Mouse (Mus musculus) heart, adult 9 months (tissue): Measurements from ENCODE around the gene Lexm.
A peak's percentile ranks its signal among the peaks of the same experiment; 100 is the strongest.

ENCODE experiments used
- DNase-seq, 2 experiments: peaks; one replicate each; pipeline ENCODE4 v3.0.0; 2022; ENCODE audit warnings: low spot score in 2 of 2

The Lexm gene

DNA sequence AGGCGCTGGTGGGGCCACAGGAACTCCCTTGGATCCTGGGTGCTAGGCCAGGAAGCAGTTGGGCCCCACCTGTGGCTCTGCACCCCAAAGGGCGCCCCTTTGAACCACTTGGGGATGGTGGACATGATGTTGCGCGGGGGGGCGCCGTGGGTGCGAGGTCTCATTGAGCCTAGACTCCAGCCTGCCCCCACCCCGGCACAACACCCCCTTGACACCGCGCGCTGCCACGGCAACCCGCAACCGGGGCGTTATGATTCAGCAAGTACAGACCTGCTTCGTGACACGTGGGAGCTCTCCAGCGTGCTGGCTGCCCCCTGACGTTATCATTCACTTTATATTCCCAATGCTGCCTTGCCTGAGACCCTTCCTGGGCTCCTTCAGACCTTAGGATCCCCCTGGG, at the start of gene Lexm:
Lexm (minus strand) TSS at position 186 of the 400 bp plus-strand sequence.
- DNase-seq: no peak

DNA sequence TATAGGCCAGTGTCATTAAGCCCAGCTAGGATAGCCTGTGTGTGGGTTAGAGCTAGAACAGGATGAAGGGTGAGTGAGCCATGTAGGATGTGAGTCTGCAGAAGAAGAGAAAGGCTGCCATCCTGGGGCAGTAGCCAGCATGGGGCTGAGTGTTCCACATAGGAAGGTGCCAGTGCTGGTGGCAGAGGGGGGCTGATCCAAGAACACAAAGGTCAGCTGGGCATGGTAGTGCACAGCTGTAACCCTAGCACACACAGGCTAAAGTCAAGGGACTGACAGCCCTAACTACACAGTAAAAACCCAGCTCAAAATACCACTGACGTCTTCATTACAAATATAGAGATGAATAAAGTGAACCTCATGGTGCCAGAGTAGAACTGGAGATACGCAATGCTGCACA, 49.5 kb upstream of the Lexm start:
- no peak for DNase-seq

DNA sequence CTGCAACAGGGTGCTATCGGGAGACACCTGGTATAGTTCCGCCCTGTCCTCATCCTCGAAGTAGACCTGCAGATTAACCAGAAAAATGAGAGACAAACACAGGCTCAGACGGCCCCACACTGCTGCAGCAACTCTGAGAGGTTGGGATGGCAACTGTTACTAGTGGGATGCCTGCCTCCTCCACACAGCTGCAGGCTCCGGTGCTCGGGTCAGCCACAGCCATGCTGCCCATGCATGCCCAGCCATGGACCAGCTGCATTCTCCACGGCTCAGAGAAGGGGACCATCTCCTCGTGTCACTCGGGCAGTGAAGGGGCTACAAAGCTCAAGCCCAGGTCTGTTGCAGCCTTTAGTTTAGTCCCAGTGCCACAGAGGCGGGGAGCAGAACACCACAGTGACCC, 48.6 kb upstream of the Lexm start:
- DNase-seq: no peak

DNA sequence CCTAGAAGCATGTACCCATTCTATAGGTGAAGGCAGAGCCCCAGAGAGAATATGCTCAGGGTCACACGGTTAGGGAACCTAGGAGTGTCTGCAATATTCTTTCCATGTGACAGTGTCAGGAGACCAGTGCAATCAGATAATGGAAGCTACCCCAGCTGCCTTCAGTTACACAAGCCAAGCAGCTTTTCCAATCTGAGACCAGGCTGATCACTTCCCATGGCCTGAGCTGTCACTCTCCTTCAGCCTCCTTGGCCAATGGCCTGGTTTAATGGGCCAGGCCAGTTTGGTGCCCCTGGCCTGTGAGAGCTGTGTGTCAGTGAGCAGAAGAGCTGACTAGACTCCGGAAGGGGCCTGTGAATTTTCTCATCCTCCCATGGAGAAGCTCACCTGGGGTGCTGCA, 48.2 kb upstream of the Lexm start:
- no peak for DNase-seq

DNA sequence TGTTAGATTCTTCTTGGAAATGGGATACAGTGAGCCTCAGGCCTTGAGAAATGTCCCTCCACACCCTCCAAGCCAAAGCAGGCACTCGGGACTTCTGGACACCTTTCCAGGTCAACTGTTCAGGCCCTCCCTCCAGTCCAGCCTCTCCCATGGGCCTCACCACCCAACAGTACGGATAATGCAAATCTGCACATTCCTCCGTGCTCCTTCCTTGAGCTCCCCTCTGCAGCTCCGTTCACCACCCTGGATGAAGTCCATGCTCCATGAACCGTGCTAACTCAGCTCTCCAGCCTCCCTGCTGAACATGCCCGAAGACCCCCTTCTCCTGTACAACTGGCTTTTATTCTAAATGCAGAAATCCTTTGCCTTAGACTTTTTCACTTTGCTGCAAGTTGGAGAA, 47.7 kb upstream of the Lexm start:
- DNase-seq: no peak

DNA sequence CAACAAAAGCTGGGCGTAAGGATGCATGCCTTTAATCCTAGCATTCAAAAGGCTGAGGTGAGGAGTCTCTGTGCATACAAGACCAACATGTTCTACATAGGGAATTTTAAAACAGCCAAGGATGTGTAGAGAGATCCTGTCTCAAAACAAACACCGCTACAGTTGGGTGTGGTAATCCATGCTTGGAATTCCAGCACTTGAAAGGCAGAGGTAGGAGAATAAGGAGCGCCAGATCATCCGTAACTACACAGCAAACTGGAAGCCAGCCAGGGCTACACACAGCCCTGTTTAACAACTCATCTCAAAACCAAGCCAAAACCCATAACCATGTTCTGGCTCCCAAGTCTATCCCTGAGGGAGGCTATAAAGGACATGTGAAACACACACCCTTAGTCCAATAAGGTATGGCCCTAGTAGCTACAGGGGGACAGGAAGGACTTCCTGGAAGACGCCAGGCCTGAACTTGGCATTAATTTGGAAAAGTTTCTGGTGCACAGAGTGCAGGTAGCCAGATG, 47.0 kb upstream of the Lexm start:
- DNase-seq: no peak

DNA sequence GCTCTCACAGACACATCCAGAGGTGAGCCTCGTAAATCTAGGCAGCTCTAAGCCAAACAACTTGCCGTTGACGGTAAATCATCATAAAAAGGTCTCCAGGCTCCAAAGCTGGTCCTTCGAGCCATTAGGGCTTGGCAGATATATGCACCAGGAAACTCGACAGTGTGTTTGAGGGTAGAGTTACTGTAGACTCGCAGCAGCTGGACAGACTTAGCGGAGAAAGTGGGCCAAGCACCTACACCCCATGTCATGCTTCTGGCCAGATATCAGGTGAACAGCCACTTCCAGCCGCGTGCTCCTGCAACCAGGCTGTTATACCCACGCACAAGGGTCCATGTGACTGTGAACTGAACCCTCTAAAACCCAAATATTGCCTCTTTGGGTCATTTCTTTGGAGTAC, 38.6 kb upstream of the Lexm start:
- no peak for DNase-seq

DNA sequence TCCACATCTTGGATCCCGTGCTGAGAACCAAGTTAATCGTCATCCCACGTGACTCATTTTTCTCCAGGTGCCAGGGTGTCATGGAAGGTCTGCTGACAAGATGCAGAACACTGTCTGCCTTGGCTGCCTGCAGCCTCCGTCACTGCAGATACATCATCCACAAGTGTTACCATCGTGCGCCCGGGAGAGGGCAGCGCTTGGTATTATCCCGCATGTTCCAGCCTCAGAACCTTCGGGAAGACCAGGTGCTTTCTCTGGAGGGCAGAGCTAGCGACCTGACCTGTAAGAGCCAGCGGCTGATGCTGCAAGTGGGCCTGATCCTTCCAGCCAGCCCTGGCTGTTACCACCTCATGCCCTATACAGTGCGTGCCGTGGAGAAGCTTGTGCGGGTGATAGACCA, 36.0 kb upstream of the Lexm start:
- DNase-seq: no peak

DNA sequence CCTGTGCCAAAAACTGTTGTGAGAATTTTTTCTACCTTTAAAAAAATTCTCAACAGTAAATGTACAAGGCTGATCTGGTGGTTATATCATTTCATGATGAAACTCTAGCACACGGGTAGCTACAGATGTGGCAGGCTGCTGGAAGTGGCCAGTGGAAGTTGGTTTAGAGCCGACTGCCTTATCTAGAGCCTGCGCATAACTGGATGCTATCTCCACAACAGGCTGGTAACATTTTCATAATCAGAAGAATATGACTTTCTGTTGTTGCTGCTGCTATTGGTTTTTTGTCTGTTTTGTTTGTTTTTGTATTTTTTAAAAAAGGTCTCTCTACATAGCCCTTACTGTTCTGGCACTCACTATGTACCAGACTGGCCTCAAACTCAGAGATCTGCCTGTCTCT, 35.5 kb upstream of the Lexm start:
- DNase-seq: no peak

DNA sequence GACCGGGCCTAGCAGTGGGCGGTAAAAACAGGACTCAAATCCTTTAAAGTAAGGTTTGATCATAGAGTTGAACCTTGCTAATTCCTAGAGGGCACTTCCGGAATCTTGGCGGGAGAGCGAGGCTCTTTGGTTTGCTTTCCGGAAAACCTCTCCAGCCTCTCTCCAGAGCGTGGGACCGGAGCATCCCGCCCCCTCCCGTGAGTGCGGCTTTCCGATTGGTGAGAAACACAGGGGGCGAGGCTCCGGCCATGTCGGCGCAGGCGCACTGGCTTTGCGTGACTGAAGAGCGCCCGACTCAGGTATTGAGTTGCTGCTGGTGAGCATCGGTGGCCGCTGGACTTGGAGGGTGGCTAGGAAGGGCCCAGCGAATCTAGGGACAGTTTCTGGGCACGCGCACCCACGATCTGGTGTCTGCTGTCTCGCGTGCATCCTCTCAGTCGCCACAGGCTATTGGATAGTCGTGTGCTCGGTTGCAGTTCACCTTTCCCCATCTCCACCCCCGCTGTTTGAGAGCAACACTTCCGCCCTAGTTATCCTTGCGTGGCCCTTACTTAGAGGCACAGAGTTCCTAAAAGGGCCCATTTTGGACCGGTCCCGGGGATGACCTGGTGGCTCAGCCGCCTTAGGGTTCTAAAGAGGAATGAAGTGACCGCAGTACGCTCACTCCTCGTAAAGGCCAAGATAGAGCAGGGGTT, 33.9 kb upstream of the Lexm start, which contains the start of gene Pars2:
Pars2 (plus strand) TSS at position 237 of the 695 bp plus-strand sequence.
- peak; percentile 93 to 96 for DNase-seq

DNA sequence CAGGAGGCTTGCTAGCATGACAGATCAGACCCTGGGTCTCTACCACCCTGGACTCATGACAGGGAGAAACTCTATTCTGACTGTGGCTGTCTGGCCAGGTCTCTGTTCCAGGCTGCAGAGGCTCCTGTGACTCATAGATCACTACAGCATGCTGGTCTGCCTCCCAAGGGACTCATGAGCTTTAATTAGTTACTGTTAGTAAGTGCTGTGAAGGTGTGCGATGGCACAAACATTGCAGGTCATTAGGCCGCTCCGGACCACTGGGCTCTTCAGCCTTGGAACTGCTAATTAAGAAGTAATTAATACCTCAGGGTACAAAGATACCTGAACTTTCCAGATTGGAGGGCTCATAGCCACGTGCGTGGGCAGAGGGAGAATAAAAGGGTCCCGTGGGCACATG, 30.1 kb upstream of the Lexm start:
- DNase-seq: no peak

DNA sequence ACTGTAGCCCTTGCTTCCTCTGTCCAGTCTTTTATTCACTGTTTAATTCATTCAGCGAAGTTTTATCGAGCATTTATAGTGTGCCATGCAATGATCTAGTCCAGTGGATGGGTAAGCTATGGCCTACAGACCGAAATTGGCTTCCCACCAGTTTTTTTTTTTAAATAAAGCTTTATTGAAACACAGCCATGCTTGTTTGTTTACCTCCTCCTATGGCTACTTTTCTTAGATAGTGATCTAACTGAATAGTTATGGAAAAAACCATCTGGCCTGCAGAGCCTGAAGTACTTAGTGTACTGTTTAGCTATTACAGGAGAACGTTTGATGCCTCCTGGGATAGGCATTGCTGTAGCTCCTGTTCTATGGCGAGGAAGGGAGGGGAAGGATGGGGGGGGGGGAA, 28.8 kb upstream of the Lexm start:
- DNase-seq: no peak

DNA sequence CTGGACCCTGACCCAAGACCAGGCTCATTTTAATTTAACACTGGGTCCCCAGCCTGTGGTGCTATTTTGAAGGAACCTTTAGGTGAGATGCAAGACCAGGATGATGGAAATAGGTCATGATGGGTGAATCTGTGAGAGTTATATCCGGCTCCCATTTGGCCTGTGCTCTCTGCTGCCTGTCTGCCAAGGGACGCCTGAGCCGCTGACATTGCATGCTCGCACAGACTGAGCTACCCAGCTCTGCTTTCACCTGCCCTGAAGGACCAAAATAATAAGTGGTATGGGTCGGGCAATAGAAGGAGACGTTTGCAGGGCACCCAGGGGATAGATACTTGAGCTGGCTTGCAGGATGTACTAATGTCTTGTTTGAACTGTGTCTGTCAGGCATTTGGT, 27.2 kb upstream of the Lexm start:
- DNase-seq: no peak

DNA sequence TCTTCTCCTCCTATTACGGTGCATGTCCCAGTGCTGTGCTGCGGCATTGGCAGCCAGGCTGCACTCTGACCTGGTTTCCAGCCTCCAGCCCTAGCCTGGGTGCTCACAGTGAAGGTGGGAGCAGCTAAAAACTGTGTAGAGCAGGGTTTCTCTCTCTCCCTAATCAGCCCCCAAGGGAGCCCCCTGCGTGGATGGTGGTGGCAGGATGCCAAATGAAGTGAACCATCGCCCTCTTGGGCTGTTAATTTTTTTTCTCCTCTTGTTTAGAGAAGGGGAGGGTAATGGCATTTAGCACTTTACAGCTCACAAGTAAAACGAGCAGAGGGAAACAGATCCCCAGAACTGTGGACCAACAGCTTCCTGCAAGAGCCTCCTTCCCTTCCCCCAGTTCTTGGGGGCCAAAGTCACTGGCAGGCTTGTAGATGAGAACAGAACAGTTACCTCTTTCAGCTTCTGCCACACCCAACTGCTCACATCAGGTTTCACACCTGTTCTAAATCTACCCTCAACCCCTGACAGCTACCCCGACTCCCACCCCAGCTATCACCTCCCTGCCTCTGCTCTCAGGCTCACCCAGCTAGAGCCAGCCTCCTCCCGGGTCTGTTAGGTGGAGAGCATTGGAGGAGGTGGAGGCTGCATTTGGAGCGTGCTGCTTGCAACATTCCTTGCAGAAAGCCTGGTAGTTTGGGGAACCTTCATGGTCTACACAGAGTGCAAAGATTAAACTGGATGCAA, 26.6 kb upstream of the Lexm start:
- no peak for DNase-seq

DNA sequence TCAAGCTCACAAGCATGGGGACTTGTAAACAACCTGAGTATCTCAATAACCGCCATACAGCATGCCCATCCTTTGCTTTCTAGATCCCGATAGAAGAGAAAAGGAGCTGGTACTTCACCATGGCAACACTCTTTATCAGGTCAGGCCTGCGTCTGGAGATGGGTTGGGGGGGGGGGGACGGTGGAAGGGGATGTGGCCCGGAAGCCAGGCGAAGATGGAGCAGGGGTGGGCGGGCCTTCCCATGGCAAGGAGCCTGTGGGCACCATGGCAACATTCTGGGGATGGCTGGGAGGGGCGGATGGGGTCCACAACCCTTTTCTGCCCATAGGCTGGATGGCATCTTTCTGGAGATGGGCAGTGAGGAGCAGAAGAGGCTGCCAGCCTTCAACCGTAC, 17.0 kb upstream of the Lexm start:
- no peak for DNase-seq

DNA sequence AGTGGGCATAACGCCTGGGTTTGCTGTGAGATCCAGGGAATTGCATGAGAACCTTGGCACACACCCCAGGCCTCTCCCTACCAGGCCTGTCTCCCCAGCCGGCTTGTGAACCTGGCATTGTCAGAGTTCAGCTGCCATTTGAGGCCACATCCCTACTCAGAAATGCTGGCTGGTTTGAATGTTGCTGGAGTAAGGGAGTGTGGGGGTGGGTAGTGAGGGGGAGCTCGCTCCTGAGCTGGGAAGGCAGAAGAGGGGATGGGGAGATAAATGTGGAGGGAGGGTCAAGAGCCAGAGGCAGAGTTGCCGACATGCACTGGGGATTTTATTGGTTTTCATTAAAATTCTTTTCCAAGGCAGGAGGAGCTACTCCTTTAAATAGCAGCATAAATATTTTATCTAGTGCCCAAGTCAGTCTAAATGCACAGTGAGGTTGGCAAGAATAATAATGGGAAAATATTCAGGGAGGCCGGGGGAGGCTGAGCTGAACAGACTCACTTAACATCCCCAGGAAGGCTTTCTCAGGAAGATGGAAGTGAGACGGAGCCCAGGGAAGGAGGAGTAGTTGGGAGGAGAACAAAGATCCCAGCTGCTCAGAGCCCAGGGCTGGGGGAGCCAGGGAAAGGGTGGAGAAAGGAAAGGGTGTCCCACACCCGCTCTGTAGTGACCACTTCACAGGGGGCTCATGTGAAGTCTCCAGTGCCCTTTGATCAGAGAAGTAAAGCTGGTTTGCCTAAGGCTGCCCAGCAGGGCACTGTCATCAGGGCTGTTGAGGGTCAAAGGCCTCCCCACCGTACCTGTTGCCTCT, 16.4 kb upstream of the Lexm start:
- no peak for DNase-seq

DNA sequence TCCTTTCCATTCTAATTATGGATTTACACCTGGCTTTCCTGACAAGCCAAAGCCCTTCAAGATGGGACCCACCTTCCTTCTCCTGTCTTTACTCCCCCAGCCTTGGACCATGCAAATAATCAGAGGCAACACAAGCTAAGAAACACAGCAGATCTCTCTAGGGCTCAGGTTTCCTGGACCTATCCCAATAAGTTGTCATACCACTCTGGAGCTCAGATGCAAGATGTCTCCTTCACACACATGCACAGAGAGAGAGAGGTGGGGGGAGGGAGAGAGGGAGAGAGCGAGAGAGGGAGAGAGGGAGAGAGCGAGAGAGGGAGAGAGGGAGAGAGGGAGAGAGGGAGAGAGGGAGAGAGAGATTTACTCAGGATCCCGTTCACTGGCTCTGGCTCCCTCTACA, 15.3 kb upstream of the Lexm start:
- DNase-seq: no peak

DNA sequence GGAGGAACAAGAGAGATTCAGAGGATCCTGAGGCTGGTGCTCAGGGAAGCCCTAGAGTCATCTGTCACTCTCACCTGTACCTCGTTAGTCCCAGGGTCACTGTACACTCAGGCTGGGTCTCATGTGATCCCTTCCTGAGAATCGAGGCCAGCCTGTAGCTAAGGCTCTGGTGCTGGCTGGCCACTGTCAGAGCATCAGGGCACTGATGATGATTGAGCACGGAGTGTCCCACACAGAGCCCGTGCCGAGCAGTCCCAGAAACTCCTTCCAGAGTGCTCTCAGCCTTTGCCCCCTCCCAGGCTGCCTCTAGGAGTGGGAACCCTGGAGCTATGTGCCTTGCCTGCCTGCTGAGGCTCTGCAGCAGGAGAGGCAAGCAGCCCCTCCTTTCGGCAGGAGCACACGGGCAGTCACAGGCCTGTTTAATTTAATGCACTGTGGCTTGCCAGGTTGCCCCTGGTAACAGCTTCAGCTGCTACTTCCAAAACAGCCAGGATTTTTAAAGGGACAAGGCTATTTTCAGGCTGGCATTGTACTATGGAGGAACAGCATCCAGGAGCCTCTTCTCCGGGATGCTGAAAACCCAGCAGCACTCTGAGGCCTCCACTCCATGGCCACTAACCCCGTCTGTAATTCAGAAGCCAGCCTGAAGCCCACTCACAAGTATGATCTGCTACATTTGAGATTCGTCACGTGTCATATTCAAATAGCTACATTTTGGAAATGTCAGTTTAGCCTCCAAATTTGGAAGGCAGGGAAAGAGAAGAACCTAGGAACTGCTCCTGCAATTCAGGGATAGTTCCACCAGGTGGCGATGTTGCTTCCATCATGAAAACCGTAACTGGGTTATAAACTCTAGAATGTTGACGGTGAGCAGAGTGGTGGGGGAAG, 13.5 kb upstream of the Lexm start:
- peak in 1 of 2 experiments; percentile 38 for DNase-seq

DNA sequence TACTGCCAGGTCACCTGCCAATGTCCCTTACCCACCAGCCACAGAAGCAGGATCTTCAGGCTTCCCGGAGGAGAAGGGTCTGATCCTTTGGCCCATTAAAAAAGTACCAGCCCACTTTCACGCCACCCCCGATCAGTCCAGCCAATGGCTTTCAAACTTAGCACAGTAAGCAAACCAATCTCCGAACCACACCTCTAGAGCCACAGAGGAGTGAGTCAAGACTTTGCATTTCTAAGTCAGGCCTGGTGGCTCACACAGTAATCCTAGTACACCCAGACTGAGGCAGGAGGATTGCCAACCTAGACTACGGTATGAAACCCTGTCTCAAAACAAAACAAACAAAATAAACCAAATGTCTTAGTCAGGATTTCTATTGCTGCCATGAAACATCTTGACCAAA, 12.3 kb upstream of the Lexm start:
- no peak for DNase-seq

DNA sequence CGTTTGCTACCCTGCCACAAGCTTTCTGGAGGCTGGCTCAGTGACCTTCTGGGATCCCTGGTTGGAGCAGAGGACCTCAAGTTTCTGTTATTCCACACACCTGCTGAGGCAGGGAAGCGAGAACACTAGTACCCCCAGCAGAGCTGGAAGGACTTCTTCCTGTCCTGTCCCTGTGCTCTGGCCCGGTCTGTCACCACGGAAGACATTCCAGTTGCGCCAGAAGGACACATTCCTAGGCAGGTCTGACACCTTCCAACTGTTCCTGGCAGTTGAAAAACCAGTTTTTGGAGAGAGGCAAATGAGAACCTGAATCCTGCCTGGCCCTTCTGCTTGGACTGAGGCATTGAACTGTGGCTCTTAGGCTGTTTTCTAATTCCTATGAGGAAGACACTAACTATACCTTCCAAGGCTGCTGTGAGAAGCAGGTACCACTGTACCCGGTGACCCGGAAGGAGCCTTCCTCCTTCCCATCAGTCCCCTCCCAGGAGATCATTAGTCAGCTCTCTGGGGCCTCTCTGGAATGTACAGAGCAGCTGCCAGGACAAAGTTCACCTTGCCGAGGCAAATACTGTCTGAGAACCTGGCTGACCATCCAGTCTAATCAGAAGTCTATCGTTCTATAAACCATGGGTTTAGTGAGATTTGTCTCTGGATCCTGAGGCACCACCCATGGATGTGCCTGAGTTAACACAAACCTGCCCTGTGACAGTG, 11.8 kb upstream of the Lexm start:
- DNase-seq: no peak

DNA sequence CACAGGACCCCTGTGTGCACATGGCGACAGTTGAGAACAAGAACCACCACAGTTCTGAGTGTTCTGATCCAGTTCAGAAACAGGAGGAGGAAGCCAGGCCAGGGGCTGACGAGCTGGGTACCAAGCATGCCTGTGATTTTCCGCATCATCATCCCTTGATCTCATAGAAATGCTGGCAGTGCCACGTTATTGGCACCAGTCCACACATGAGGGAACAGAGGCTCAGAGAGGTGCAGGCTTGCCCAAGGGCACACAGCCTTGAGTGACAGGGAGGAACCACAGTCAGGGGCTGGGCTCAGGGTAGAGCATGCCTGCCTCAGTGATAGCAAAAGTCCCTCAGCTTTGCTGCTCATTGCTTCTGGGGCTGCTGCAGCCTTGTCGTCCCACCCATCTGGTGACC, 10.8 kb upstream of the Lexm start:
- no peak for DNase-seq
